Mouse (Mus musculus) kidney, adult 2 months (tissue): ENCODE measurements around the gene Otc.

Experiments used
- CTCF ChIP-seq: fragments of 200-500 bp; conservative IDR thresholded peaks from 2 replicates; pipeline ENCODE4 v1.5.1; 2011; ENCODE audit warnings: low read depth, mild to moderate bottlenecking, control low read depth, low read length, moderate library complexity, mixed read lengths; ENCODE audit not compliant: insufficient read depth, insufficient read length
- POLR2A ChIP-seq: fragments of 200-500 bp; IDR thresholded peaks from one replicate; pipeline ENCODE4 v1.6.1; 2011; ENCODE audit warnings: low read depth, low read length, control low read depth

DNA sequence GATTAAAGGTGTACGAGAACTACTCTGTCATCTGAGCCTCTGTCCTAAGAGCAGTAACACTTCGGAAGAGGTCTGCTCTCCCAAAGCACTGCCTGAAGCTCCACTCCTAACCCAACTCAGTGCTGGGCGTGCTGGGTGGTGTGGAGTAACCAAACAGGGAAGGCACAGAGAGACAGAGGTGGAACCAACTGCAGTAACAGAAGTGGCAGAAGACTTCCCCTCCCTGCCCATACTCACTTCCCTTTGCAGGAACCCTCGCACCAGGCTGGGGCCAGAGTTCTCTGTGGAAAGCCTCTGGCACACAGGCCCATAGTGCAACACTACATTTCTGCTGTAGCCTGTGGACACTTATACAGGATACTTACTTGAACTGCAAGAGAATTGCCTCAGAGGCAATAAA lies 66.1 kb downstream of the Otc start:
- TF ChIP-seq CTCF = no peak
- no peak for TF ChIP-seq POLR2A
